Mouse (Mus musculus): ENCODE results near the gene Gopc.

The Gopc gene

DNA sequence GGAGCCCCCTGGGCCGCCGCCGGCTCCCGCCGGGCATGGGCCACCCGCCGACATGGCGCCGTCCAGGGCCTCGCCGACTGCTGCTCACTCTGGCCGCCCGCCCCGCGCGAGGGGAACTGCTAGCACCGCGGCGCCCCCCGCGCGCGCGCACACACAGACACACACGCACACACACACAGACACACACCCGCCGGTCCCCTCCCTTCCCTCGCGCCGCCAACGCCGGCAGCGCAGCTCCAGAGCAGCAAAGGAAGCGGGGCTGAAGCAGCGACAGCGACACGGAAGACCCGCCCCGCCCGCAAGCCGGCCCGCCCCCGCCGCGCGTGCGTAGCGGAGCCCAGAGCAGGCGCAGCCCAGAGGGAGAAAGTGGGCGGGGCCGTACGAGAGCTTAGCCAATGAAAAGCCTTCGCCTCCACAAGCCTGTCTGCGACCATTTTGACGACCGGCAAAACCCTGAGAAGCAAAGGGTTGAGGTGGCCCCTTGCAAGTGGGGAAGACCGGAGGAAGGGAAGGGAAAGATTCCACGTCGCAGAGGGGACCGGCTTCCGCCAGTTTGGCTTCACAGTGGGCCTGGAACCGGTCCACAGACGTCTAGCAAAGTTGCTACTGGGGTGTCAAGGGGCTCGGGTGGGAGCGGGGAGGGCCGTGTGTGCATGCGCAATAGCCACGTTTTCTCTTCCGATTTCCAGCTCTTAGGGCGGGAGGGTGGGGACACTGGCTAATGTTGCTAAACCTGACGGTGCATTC is at the start of gene Gopc:
Gene Gopc (minus strand): TSS at position 280 of the 747 bp plus-strand sequence.
- DNase-seq (ENCODE audit: low spot score in 2 of 2): peak; percentile 95 to 98

DNA sequence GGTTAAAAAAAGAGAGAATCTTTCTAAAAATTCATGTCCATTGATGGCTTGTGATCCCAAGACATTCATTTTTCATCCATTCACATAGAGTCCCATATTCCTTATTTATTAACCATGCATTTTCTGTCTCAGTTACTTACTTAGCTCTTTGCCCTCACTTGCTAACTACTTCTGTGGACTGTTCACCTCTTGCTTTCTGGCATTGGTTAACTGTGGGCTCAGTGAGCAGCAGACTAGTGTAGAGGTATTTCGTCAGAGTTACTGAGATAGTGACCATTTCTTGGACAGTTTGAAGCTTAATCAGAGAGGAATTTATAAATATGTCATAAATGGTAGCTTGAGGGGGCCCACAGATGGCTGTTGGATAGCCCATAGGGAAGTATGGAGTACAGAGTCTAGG is 49.0 kb upstream of the Gopc start:
- DNase-seq (ENCODE audit: low spot score in 2 of 2): no peak

DNA sequence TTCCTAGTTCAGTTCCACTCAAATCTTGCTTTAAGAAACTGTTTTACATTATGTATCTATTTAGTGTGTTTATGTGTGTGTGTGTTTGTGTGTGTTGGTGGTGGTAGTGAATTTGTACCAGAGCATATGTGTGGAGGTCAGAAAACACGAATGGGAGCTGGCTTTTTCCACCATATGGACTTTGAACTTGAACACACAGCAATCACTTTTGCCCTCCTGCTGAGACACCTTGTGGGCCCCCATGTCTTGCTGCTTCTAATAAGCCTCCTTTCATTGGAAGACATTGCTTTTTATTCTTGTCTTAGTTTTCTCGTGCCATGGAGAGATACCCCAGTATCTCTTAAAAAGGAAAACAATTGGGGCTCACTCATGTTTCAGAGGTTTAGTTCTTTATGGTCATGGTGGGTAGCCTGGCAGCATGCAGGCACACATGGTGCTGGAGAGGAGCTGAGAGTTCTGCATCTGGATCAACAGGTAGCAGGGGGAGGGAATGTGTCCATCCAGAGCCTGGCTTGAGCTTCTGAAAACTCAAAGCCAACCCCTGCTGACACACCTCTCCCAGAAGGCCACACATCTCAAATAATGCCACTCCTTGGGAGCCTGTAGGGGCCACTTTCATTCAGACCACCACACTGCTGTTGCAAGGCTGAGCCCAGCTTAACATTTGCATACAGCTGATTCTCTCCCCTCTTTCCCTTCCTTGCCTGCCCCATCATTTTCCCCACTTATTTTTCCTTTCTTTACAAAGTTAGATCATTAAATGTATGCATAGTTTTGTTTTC is 45.9 kb upstream of the Gopc start:
- no peak for DNase-seq (ENCODE audit: low spot score in 2 of 2)

DNA sequence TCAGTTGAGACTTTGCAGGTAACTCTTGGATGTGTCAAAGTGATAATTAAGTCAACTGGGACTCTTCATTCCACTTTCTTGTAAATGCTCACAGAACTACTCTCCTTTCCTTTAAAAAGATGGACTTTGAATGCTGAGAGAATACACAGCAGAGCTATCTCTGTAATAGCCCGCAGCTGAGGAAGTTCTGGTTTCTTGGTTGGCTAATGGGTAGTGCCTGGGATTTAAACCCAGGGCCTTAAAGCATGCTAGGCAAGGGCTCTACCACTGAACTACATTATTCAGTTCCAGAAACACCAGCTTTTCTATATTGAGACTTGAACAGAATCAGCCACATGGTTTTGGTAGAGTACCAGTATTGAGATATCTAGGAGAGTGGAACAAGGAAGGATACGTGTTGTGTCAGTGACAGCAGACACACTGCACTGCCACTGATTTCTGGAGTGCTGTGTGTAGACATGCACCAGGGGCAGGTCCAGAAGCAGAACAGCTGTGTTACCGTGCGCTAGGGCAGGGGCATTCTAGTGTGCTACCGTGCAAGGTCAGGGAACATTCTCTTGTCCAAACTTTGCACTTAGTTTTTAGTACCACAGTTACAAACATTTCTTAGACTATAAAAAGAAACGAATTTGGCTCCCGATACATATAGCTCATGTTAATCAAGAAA is 44.5 kb upstream of the Gopc start:
- no peak for DNase-seq (ENCODE audit: low spot score in 2 of 2)

DNA sequence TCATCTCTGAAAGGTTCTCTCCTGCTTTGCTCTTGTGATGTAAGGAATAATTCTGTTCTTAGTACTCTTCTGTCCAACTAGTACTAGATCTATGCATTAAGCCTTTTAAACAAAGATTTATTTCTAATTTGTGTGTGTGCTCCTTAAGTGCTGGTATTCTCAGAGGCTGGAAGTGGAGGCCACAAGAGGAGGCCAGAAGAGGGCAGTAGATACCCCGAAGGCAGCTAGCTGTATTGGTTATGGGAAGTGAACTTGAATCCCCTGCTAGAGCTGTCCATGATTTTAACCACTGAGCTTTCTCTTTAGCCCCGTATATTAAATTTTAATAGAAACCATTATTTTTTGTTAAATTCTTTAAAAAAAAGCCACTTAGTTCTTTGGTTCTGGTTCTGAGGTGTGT is 41.2 kb upstream of the Gopc start:
- DNase-seq (ENCODE audit: low spot score in 2 of 2): peak in 1 of 2 experiments; percentile 18

DNA sequence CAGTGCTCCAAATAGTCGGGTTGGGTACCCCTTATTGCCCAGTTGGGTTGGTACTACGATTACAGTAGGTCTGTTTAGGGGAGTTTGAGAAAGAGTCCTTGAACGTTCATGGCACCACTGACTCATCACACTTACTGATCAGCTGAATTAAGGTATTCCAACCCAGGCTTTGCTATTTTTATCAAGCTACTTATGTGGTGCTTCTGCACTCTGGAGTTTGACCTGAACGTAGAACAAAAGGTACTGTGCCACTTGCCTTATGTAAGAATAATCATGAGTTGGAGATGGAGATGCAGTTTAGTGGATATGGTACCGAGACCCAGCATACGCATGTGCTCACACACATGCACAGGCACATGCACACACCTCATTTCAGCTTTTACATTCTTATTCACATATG is 39.8 kb upstream of the Gopc start:
- DNase-seq (ENCODE audit: low spot score in 2 of 2): no peak

DNA sequence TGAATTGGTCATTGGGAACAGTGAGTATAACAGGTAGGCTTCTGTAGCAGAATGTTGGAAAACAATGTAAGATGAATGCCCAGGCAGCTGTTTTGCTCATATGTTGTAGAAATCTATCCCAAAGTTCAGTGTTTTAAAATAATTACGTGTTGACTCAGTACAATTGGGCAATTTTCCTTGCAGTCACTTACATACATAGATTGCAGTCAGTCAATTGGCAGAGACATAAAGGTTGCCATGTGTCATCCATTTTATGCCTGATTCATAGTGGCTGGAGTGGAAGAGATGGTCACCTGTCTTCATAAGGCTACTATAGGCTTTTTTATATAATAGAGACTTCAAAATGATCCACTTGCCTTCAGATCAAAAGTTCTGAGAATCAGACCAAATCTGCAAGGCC is 38.6 kb upstream of the Gopc start:
- DNase-seq (ENCODE audit: low spot score in 2 of 2): no peak

DNA sequence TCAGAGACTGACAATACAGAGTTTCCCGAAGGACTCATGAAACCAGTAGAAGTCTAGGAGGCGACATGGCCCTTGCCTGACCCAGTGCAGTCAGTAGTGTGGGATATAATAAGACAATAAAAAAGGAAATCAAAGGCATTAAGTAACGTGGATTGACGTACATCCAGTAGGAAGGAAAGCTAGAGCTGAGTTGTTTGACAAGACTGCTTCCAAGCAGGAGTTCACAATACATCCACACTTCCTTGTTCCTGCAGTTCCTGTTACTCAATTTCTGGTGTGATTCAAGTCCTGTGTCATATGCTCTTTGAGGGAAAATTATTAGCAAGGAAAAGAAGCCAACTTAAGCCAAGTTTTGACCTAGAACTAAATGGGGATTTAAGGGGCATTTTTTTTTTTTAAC is 37.5 kb upstream of the Gopc start:
- DNase-seq (ENCODE audit: low spot score in 2 of 2): no peak

DNA sequence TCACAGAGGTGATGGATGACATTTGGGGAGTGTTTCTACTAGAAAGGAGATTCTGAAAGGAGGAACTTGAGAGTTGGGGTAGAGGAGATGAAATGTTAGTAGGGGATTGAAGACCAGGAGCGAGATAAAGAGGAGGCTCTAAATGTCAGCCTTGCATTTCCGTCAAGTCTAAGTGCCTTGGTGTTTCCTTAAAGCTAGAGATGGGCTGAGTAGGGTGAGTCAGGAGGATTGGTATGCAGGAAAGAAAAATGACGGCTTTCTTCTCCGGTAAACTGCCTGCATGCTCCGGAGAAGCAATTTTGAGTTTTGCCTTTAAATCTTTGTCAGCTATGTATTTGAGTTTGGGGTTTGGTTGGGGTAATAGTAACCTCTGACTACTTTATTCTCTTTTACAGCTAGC is 37.0 kb upstream of the Gopc start:
- no peak for DNase-seq (ENCODE audit: low spot score in 2 of 2)

DNA sequence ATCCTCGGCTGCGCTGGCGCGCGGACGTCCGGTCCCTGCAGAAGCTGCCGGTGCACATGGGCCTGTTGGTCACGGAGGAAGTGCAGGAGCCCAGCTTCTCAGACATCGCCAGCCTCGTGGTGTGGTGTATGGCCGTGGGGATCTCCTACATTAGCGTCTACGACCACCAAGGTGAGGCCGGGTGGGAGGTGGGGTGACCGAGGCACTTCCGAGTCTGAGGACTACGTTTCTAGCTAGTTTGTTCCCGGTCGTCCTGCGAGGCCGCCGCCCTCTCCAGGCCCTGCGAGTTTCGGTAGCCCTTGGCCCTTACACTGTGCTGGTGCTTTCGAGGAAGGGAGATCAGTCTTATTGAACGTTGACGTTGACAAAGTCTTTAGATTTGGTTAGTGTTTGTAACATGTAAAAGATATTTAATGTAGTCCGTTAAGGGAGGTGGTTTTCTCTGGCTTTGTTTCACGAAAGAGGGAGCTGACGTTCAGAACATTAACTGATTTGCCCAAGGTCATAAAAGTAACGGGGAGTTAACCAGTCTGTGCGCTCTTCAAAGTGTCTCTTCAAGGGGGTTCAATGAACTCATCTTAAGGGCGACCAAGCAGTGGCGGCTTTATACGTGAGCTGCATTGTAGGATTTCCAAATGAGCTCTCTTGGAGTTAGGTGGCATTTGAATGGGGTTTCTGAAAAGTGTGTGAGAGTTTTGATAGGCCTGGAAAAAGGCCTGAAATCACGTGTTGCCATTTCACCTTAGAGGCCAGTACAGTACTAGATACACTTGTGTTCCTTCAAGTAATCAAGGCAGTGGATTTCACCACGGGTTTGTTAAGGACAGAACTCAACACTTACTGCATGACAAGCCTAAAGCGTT is 36.3 kb upstream of the Gopc start:
- no peak for DNase-seq (ENCODE audit: low spot score in 2 of 2)

DNA sequence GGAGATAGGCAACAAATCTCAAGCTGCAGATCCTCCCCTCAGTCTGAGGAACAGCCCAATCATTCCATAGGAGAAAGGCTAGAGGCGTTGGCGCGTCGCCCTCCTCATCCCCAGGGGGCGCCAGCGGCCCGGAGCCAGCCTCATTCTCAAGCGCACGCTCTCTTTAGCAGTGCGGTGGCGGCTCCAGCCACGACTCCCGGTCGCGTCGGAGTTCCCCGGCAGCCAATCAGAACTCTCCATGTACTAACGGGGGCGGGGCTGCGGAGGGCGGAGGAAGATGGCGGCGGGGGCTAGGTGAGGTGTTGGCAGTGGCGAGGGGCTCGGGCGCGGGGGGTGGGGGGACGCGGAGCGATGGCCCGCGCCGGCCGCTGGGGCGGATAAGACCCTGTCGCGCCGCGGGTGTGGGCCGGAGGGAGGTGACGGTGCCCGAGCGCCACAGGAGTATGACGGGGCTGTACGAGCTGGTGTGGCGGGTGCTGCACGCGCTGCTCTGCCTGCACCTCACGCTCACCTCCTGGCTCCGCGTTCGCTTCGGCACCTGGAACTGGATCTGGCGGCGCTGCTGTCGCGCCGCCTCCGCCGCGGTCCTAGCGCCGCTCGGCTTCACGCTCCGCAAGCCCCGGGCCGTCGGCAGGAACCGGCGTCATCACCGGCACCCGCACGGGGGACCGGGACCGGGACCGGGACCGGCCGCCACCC is 35.5 kb upstream of the Gopc start, which contains the start of gene Nus1:
Gene Nus1 (plus strand): TSS at position 249 of the 699 bp plus-strand sequence.
- DNase-seq (ENCODE audit: low spot score in 2 of 2): peak; percentile 95 to 97

DNA sequence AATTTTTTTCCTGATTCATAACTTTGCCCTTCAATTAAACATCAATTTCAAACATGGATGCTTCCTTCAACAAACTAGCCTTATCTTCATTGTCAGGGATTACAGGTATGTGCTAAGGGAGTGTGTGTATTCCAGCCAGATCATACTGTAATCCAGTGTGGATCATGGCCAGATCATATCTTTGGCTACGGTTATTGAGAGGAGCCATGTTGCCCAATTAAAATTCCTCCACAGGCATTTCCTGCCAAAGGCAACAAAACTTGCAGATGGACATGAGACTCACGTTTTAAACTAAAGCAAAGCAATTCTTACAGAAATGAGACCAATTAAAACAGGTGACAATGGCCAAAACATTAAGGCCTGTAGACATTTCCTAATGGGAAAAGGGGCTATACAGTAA is 34.5 kb upstream of the Gopc start:
- DNase-seq (ENCODE audit: low spot score in 2 of 2): no peak

DNA sequence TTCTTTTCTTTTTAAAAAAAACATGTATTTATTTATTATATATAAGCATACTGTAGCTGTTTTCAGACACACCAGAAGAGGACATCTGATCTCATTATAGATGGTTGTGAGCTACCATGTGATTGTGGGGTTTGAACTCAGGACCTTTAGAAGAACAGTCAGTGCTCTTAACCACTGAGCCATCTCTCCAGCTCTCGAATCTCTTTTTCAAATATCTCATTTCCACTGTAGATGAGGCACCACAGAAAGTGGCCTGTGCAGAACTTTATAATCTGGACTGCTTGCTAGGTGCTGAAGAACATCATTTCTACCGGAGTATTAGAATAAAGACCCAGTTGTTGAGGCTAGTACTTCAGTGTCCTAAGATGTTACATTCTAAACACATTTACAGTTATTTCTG is 33.1 kb upstream of the Gopc start:
- DNase-seq (ENCODE audit: low spot score in 2 of 2): no peak

DNA sequence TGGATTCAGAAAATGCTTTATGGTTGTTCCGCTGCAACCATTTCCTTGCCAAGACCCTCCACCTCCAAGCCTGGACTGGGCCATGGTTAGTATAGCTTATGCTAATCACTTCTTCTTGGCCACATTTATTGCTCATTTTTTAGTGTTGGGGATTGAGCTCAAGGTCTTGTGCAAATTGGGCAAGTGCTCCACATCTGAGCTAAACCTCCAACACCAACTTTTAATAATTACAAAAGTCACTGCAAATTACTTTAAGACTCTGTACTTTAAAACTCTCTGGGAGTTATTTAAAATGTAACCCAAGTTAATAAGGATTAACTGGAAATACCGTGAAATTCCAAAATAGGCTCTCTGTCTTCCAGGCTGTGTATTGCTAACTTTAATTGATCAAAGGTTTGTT is 25.6 kb upstream of the Gopc start:
- DNase-seq (ENCODE audit: low spot score in 2 of 2): no peak

DNA sequence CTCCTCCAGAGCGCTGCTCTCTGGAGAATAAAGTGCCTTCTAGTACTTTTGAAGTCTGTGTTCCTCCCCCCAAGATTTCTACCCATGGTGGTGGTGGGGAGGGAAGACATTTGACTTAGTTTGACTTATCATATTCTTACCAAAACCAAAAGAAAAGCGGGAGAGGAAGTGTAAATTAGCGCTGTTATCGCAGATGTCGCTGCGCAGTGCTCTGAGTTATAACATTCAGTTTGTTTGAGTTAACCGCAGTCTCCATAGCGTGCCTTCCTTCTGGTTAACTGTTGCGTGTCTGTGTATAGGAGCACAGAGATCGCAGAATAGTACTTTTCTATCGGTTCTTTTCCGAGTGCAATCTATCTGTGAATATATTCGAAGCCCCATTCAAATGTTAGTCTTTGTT is 23.2 kb upstream of the Gopc start:
- no peak for DNase-seq (ENCODE audit: low spot score in 2 of 2)

DNA sequence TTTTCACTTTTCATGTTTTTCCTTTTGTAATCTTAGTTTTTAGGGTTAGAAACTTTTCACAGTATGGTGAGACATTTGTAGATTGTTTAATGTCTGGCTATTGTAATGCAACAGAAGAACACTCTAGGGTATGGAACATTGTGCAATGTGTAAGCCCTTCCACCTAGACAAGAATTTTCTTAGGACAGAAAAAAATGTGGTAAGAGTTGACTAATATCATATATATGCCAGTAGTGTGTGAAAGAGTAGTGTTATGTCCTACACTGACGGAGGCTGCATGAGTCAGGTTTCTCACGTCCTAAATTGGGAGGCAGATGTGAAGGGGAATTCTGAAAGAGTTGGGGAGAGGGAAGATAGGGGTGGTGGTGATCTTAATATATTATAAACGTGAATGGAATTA is 17.8 kb upstream of the Gopc start:
- DNase-seq (ENCODE audit: low spot score in 2 of 2): no peak

DNA sequence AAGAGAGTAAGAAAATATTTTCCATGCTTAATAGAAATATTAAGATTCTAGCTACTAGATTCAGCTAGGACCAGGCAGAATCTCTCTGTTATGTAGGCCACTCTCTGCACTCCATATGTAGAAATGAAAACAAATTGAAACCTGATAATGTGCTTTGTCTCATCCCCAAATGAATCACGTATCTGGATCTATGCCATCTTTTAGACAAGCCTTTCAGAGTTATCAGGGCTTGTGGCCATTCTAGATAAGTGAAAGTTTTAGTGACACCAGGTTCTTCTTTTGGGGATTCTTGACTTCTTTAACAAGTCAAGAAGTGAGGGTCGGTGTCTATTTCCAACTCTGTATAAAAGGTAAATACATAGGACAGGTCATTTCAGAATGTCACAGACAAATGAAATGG is 16.8 kb upstream of the Gopc start:
- no peak for DNase-seq (ENCODE audit: low spot score in 2 of 2)

DNA sequence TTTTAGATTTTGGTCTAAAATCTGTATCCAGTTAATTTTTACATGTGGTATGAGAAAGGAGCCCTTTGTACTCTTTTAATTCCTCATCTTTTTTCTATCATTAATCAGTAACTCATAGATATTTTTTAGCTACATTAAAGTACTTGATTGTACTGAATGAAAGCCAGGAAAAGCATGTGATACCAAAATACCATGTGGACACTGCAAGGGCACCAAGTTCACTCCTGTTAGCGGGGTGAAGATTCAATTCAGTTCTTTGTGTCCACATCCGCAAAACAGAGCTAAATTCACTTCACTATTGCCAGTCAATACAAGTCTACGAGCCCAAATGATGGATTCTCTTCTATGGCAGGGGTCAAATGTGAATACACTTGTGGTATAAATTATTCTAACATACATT is 14.7 kb upstream of the Gopc start:
- no peak for DNase-seq (ENCODE audit: low spot score in 2 of 2)

DNA sequence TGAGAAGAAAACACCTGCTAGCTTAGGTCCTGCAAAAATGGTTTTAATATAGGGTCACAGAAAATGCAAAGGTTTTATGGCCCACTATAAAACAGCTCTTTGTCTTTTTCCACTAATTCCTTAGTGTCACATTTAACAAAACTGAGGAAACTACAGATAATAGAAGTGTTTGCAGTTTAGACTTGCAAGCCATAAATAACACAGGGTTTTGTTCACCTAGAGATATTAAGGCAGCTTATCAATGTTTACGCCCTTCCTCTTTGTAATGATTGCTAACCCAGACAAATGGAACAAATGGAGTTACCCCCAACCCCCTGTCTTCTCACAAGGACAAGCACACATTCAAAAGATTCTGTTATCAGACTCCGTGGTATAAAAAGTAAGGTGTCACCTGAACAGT is 9.3 kb upstream of the Gopc start:
- DNase-seq (ENCODE audit: low spot score in 2 of 2): no peak

DNA sequence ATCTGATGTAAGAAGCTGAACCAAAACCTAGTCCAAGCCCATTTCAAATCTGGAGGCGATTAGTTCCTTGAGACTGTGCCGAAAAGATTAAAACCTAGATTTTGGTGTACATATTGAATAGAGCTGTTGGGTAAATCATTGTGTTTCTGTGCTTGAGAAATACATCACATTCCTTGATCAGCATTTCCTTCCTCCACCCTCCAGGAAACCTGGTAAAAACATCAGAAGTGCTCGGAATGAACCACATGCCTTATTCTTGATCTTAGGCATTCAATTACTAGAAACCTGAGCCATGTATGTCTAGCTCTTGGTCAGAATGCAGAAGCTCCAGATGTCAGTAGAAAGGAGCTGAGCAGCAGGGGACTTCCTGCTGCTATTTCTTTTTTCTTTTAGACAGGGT is 7.5 kb upstream of the Gopc start:
- no peak for DNase-seq (ENCODE audit: low spot score in 2 of 2)

DNA sequence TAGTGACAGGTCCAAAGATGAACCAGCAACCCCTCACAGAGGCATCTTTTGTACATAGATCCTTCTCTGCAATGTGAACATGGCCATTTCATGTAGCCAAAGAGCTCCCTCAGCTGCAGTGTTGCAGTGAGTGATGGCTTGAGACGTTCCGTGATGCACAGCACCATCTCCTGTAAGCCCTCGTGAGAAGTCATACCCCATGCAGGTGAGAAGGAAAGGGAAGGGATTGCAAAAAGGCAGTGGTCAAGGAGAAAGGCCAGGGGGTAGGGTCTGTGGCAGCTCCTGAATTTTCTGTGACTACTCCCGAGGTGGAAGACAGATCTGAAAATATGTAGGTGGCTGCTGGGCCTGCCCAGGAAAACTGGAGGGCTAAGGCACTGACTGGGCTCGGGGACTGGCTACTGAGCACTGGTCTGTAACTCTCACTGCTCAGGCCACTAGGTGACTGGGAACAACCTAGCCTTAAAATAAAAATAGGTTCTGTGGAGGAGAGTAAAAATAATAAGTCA is 7.1 kb upstream of the Gopc start, which contains the start of gene Nepn:
Gene Nepn (plus strand): TSS at position 51 of the 509 bp plus-strand sequence.
- no peak for DNase-seq (ENCODE audit: low spot score in 2 of 2)
